Mouse (Mus musculus) MEL (cell line): Measurements from ENCODE around the gene Ctr9. TPM values are rescaled to one million over a fixed set of nuclear protein-coding genes. Genes with fewer than 3 reads are reported as not detected.

Experiments used
- DNase-seq: peaks from one replicate; pipeline ENCODE4 v3.0.0; 2011; ENCODE audit warnings: low read depth, low spot score
- H3K27ac ChIP-seq: 2 replicates; pipeline ENCODE4 v1.5.1; 2012; ENCODE audit warnings: low read depth, mild to moderate bottlenecking, control low read depth, low read length, moderate library complexity; ENCODE audit not compliant: control insufficient read depth
- H3K27me3 ChIP-seq, 2 experiments: fragments of 150-350 bp in 1 of 2; sonication (generic) in 1 of 2; 2 replicates each; pipeline ENCODE4 v1.6.1; 2012; ENCODE audit warnings: low read length in 2 of 2, mild to moderate bottlenecking in 2 of 2, improper control_type of control experiment in 1 of 2, moderate library complexity in 1 of 2; ENCODE audit not compliant: insufficient read depth in 2 of 2, control insufficient read depth in 1 of 2
- H3K36me3 ChIP-seq, 2 experiments: 2 replicates each; pipeline ENCODE4 v1.6.1; 2012 to 2014; ENCODE audit warnings: low read length in 2 of 2, improper control_type of control experiment in 1 of 2, inconsistent platforms in 1 of 2, mild to moderate bottlenecking in 1 of 2; ENCODE audit not compliant: insufficient read depth in 2 of 2, control insufficient read depth in 1 of 2
- H3K4me1 ChIP-seq, 2 experiments: fragments of 150-350 bp in 1 of 2; sonication (generic) in 1 of 2; 2 replicates each; pipeline ENCODE4 v1.6.1; 2012; ENCODE audit warnings: low read length in 2 of 2, improper control_type of control experiment in 1 of 2, mild to moderate bottlenecking in 1 of 2; ENCODE audit not compliant: insufficient read depth in 2 of 2, control insufficient read depth in 1 of 2
- H3K4me3 ChIP-seq, 2 experiments: fragments of 150-350 bp in 1 of 2; sonication (generic) in 1 of 2; 2 replicates each; pipeline ENCODE4 v1.5.1; 2012; ENCODE audit warnings: low read depth in 2 of 2, low read length in 2 of 2, mild to moderate bottlenecking in 2 of 2, moderate library complexity in 2 of 2, control low read depth in 1 of 2, improper control_type of control experiment in 1 of 2; ENCODE audit not compliant: control insufficient read depth in 1 of 2, insufficient read depth in 1 of 2
- H3K79me2 ChIP-seq: 2 replicates; pipeline ENCODE4 v1.6.1; 2012; ENCODE audit warnings: mild to moderate bottlenecking, low read length, moderate library complexity; ENCODE audit not compliant: control insufficient read depth, poor library complexity, insufficient read depth
- H3K9ac ChIP-seq: 2 replicates; pipeline ENCODE4 v1.6.1; 2012; ENCODE audit warnings: low read depth, mild to moderate bottlenecking, control low read depth, low read length, moderate library complexity; ENCODE audit not compliant: control insufficient read depth, poor library complexity, severe bottlenecking
- H3K9me3 ChIP-seq: fragments of 150-350 bp; sonication (generic); replicated peaks from 2 replicates; pipeline ENCODE4 v1.6.1; 2012; ENCODE audit warnings: mild to moderate bottlenecking, low read length, improper control_type of control experiment, moderate library complexity; ENCODE audit not compliant: insufficient read depth
- EP300 ChIP-seq, 2 experiments: IDR thresholded peaks; 2 replicates each; pipeline ENCODE4 v1.6.1; 2011; ENCODE audit warnings: improper control_type of control experiment in 2 of 2, low read length in 2 of 2, low read depth in 1 of 2, mild to moderate bottlenecking in 1 of 2
- ETS1 ChIP-seq: IDR thresholded peaks from 2 replicates; pipeline ENCODE4 v1.6.1; 2012; ENCODE audit warnings: low read depth, mild to moderate bottlenecking, inconsistent platforms, low read length, improper control_type of control experiment, moderate library complexity
- GABPA ChIP-seq: IDR thresholded peaks from 2 replicates; pipeline ENCODE4 v1.6.1; 2012; ENCODE audit warnings: low read depth, mild to moderate bottlenecking, inconsistent platforms, low read length, improper control_type of control experiment, moderate library complexity
- GATA1 ChIP-seq: IDR thresholded peaks from 2 replicates; pipeline ENCODE4 v1.6.1; 2011; ENCODE audit warnings: low read depth, low read length, improper control_type of control experiment
- MXI1 ChIP-seq: IDR thresholded peaks from 2 replicates; pipeline ENCODE4 v1.6.1; 2011; ENCODE audit warnings: mild to moderate bottlenecking, low read depth, low read length, improper control_type of control experiment
- POLR2A ChIP-seq, 2 experiments: IDR thresholded peaks; 2 replicates each; pipeline ENCODE4 v1.6.1; 2011 to 2012; ENCODE audit warnings: low read length in 2 of 2, mild to moderate bottlenecking in 2 of 2, control low read depth in 1 of 2, improper control_type of control experiment in 1 of 2, low read depth in 1 of 2, moderate library complexity in 1 of 2; ENCODE audit not compliant: control insufficient read depth in 1 of 2, insufficient read depth in 1 of 2, poor library complexity in 1 of 2
- SIN3A ChIP-seq: IDR thresholded peaks from 2 replicates; pipeline ENCODE4 v1.6.1; 2012; ENCODE audit warnings: low read length, improper control_type of control experiment, inconsistent platforms
- SMC3 ChIP-seq: IDR thresholded peaks from 2 replicates; pipeline ENCODE4 v1.6.1; 2011; ENCODE audit warnings: low read depth, low read length, improper control_type of control experiment
- polyA plus RNA-seq, 2 experiments: library from polyadenylated mRNA; stranded (reverse) in 1 of 2; unstranded in 1 of 2; fragments of >175 nt in 1 of 2; fragments of >200 nt in 1 of 2; gene quantifications; 2 replicates each; pipeline versions ENCODE4 v1.2.1 to v1.2.4; 2012; ENCODE audit warnings: low replicate concordance in 2 of 2, low read depth in 1 of 2; ENCODE audit not compliant: insufficient read length in 2 of 2, insufficient read depth in 1 of 2, missing spikeins in 1 of 2
- total RNA-seq: library from RNA; depleted of rRNA; stranded (reverse); fragments of 300-350 nt; gene quantifications from 2 replicates; pipeline ENCODE4 v1.2.3, GENCODE M21; 2012

Ctr9 gene
- total and polyA plus RNA-seq, 3 experiments, result 37.5 to 141 (median 42.8) TPM

DNA sequence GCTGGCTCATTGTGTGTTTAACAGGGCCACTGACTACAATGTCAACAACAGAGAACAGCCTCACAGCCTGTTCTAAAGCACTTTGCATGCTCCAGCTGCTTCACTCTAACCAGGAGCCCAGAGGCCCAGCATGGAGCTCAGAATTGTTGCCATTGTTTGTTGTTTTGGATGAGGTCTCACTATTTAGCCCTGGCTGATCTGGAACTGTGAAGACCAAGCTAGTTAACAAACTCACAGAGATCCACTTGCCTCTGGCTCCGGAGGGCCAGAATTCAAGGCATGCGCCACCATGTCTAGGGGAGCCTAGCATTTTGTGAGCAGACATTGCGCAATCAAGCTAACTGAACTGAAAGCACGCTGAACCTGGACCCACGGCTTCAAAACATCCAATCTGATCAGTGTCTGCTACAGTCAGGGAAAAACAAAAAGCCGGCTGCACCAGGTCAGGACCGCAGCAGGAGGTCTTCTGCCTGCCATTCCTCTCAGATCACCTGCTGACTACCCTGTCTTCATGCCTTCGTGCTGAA lies 4.6 kb upstream of the Ctr9 start:
- DNase-seq, result no peak
- no peak overlapping the region for H3K9ac ChIP-seq
- no peak for TF ChIP-seq EP300 (IDR thresholded peaks at IDR 0.05; ENCODE audit: low read depth in 1 of 2, low read length in 2 of 2)
- peaks cover 0 to 8% of the 10 kb centered on the region in 2 experiments; a peak in 2 of 4 replicates for H3K4me1 ChIP-seq
- no peaks in the 10 kb centered on the region for H3K9me3 ChIP-seq
- H3K27ac ChIP-seq, result no peak overlapping the region
- H3K79me2 ChIP-seq, result peaks cover 3% of the 10 kb centered on the region
- H3K4me3 ChIP-seq, result no peak overlapping the region
- H3K36me3 ChIP-seq, result peaks cover 0 to 5% of the 10 kb centered on the region in 2 experiments; a peak in 2 of 4 replicates
- H3K27me3 ChIP-seq, result no peaks in the 10 kb centered on the region

GRCm38 (mm10) chr7:111024912-111025311 lies 3.8 kb upstream of the Ctr9 start:
- no peaks in the 10 kb centered on the region for H3K27me3 ChIP-seq
- peaks cover 0 to 9% of the 10 kb centered on the region in 2 experiments; a peak in 2 of 4 replicates for H3K36me3 ChIP-seq
- H3K9ac ChIP-seq, result no peak overlapping the region
- H3K27ac ChIP-seq, result no peak overlapping the region
- H3K4me1 ChIP-seq, result peaks cover 0 to 10% of the 10 kb centered on the region in 2 experiments; a peak in 3 of 4 replicates
- peaks cover 10% of the 10 kb centered on the region for H3K79me2 ChIP-seq
- no peak for TF ChIP-seq GABPA
- no peaks in the 10 kb centered on the region for H3K9me3 ChIP-seq
- no peak for DNase-seq
- H3K4me3 ChIP-seq, result no peak overlapping the region

DNA sequence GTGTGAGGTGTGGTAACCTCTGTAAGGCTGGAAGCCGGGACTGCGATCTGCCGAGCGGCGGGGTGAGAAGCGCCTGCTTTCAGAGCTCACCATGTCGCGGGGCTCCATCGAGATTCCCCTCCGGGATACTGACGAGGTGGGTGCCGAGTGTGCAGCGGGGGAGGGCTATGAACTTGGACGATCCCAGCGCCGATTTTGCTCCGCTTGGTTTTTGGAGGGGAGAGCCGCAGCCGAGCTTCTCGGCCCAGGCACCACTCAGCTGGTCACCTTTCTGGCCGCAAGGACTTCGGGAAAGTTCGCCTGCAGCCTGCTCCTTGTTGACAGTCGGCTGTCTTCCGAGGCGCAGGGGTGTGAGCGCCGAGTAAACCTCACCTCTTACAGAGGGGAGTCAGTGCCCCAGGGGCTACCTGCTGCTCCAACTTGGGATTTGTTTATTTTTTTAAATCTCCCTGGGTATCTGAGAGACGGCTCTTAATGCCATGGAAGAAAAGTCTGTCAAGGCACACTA lies 349 bp downstream of the Ctr9 start:
- TF ChIP-seq GATA1, result peak; percentile 45
- no peak for TF ChIP-seq ETS1
- TF ChIP-seq MXI1, result 0 out of 2 replicates have a peak, but pooled peaks have one; percentile 8
- TF ChIP-seq SIN3A, result 0 out of 2 replicates have a peak, but pooled peaks have one; percentile 18
- 0 out of 4 replicates have a peak, but pooled peaks of 1 of the 2 experiments have one; percentile 56 for TF ChIP-seq POLR2A (IDR thresholded peaks at IDR 0.05; ENCODE audit: control insufficient read depth in 1 of 2, insufficient read depth in 1 of 2, low read depth in 1 of 2, low read length in 2 of 2, poor library complexity in 1 of 2)
- no peak for TF ChIP-seq SMC3
- Histone ChIP-seq H3K36me3 (peaks cover 6 to 11% of the 10 kb centered on the region in 2 experiments; a peak in 3 of 4 replicates), H3K9me3 (no peaks in the 10 kb centered on the region), H3K9ac (peak overlapping the region; percentile 87), H3K4me1 (peaks cover 0 to 11% of the 10 kb centered on the region in 2 experiments; a peak in 3 of 4 replicates), H3K79me2 (peaks cover 10% of the 10 kb centered on the region), H3K27ac (peak overlapping the region; percentile 33; the same call in 1 of the 2 replicates), H3K4me3 (peak overlapping the region; percentile 93 to 100), H3K27me3 (no peaks in the 10 kb centered on the region)
- no peak for DNase-seq
